Mouse (Mus musculus): ENCODE measurements around the gene Tbc1d13.
A peak's percentile ranks its signal among the peaks of the same experiment; 100 is the strongest.
"Not testable (repeated sequence)": the region's sequence is repeated elsewhere in the genome, so short reads cannot be mapped to it uniquely, and the experiment has no call there.

Gene Tbc1d13

GRCm38 (mm10) chr2:30130156-30130555, 3.4 kb upstream of the Tbc1d13 start:
- no peak for DNase-seq (ENCODE audit: low spot score)

DNA sequence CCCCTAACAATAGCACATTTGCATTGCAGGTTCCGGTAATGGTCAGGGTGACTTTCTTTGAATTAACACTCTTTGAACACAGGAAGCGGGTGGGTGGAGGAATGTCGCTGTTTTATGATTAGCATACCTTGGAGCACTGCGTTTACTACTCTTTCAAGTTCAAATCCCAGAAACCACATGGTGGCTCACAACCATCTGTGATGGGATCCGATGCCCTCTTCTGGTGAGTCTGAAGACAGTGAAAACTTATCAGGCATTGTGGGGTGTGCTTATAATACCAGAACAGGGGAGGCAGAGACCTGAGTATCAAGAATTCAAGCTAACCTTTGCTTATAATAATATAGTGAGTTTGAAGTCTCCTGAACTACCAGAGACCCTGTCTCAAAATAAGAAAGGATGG, 2.3 kb upstream of the Tbc1d13 start:
- not testable (repeated sequence) for DNase-seq (ENCODE audit: low spot score)

GRCm38 (mm10) chr2:30132801-30133612, 539 bp upstream of the Tbc1d13 start:
- DNase-seq (ENCODE audit: low spot score) = no peak

GRCm38 (mm10) chr2:30134378-30134711, 799 bp downstream of the Tbc1d13 start:
- no peak for DNase-seq (ENCODE audit: low spot score)

DNA sequence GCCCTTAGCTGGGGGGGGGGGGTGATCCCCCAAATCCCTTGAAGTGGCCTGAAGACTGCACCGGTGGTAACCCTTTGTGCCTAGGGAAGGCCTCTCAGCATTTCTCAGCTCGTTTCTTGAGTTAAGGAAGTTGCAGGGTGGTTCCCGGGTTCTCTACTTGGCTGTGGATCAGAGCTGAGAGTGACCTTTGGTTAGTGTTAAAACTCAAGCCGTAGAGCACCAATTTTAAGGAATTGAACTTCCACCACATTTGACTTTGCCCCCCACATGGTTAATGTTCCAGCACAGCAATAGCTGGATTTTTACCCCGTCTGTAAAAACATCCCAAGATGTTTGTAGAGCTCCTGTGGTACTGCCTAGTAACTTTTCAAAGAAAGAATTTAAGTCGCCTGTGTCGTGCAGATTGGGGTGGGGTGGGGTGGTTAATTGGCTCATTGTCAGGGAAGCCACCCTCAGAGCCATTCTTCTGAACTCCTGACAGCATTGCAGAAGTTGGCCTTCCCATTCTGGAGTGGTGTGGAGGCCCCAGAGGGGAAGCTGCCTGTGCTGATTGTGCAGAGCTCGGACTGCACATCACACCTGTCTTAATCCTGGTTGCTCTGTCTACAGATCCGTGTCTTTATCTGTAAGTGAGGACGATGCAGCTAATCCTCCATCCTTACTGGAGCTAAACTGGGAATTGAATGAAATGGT, 1.5 kb downstream of the Tbc1d13 start:
- DNase-seq (ENCODE audit: low spot score) = no peak

- DNase-seq (ENCODE audit: low spot score) = no peak
These were observed 2.9 kb downstream of the Tbc1d13 start for GRCm38 (mm10) chr2:30136458-30136857.

GRCm38 (mm10) chr2:30140021-30140420, 6.5 kb downstream of the Tbc1d13 start:
- DNase-seq (ENCODE audit: low spot score) = not testable (repeated sequence)

GRCm38 (mm10) chr2:30144436-30144835, 10.9 kb downstream of the Tbc1d13 start:
- DNase-seq (ENCODE audit: low spot score) = no peak

GRCm38 (mm10) chr2:30147466-30147865, 13.9 kb downstream of the Tbc1d13 start:
- no peak for DNase-seq (ENCODE audit: low spot score)

DNA sequence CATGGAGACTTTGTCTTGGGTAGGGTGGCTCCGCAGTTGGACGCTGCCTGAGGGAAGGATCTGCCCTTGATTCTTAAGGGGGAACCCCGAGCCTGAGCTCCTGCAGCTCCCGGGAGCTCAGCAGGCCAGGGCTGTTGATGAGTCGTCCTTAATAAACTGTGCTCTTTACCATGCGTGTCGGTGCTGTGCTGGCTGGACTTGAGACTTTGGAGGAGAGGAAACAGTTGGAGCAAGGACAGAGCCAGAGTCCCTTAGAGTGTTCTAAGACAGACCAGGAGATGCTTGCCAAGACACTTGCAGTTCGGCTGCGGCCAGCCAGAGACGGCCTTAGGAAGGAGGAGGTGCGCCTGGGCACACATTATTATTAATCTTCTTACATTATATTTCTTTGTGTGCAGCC, 18.3 kb downstream of the Tbc1d13 start:
- no peak for DNase-seq (ENCODE audit: low spot score)

GRCm38 (mm10) chr2:30152616-30153015, 19.1 kb downstream of the Tbc1d13 start:
- DNase-seq (ENCODE audit: low spot score) = no peak

- not testable (repeated sequence) for DNase-seq (ENCODE audit: low spot score)
These were observed 26.3 kb downstream of the Tbc1d13 start for GRCm38 (mm10) chr2:30159871-30160270.

- no peak for DNase-seq (ENCODE audit: low spot score)
These were observed 28.3 kb downstream of the Tbc1d13 start for GRCm38 (mm10) chr2:30161809-30162208.

DNA sequence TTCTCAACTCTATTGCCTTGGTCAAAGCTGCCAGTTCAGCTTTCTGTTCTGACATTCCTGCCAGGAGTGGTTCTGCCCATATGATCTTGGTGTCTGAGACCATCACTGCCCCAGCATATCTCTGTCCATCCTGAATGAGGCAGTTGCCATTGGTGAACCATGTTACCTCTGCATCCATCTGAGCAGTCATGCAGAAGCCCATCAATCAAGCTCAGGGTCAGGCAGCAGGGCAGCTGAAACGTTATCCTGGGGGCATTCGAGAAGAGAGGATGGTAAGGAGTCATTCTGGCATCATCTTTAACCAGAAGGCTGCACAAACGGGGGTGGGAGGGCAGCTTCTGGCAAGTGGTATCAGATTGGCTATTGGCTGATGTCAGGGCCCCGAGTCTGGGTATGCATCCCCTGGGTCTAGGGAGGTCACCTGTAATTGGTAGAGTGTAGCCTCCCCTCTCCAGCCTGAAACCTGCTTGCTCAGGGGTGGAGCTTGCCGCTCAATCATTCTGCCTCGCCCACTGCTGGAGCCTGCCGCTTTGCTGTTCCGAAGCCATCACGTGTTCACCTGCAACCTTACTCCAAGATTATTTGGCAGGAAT, 30.9 kb downstream of the Tbc1d13 start:
- no peak for DNase-seq (ENCODE audit: low spot score)

DNA sequence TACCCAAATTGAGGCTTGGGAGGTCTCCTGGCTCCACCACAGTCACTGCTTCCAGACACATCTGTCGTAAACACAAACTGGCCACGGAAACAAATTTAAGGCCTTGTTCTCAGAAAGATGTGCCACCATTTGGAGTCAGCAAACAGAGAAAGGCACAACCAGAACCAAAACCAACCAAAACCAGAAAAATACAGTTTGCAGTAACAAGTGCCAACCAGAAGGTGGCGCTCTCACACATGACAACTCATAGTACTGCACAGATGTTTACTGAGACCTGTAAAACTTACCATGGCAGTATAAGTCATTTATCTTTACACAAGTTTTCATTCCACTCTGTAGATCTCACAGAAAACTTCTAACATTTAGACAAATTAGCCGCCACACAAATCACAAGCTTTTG, 33.1 kb downstream of the Tbc1d13 start:
- no peak for DNase-seq (ENCODE audit: low spot score)

DNA sequence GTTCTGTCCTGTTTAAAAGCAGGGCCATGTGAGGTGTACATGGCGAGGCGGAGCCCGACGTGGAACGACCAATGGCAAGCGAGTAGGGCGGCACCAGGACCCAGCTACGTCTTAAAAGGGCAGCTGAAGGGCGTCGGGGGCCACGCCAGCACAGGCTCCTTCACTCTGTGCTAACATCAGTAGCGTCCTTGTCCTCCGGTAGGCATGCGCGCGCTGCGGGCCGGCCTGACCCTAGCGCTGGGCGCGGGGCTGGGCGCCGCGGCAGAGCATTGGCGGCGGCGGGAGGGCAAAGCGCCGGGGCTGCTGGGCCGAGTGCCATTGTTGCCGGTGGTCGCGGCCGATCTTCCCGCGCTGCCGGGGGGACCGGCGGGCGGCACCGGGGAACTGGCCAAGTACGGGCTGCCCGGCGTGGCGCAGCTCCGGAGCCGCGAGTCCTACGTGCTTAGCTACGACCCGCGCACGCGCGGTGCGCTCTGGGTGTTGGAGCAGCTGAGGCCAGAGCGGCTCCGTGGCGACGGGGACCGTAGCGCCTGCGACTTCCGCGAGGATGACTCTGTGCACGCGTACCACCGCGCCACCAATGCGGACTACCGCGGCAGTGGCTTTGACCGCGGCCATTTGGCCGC, 37.9 kb downstream of the Tbc1d13 start, which contains the start of gene Endog:
Endog (plus strand) TSS at position 123 of the 626 bp plus-strand sequence.
- peak; percentile 83 for DNase-seq (ENCODE audit: low spot score)

- no peak for DNase-seq (ENCODE audit: low spot score)
These were observed 38.4 kb downstream of the Tbc1d13 start for GRCm38 (mm10) chr2:30171997-30172382.

- DNase-seq (ENCODE audit: low spot score) = no peak
These were observed 40.1 kb downstream of the Tbc1d13 start for GRCm38 (mm10) chr2:30173541-30174240.

GRCm38 (mm10) chr2:30175897-30176296, 42.4 kb downstream of the Tbc1d13 start:
- no peak for DNase-seq (ENCODE audit: low spot score)

GRCm38 (mm10) chr2:30176561-30176960, 43.0 kb downstream of the Tbc1d13 start:
- DNase-seq (ENCODE audit: low spot score) = no peak

GRCm38 (mm10) chr2:30177700-30178675, 44.4 kb downstream of the Tbc1d13 start, which contains the start of gene Spout1:
Gene Spout1, minus strand, starts transcription at chr2:30178459.
- DNase-seq (ENCODE audit: low spot score) = peak; percentile 98

Data from testis, postnatal 10 days (tissue).